Mouse (Mus musculus): ENCODE measurements around the gene Ets1. TPM values are rescaled to one million over a fixed set of nuclear protein-coding genes. Genes with fewer than 3 reads are reported as not detected.
A peak's percentile ranks its signal among the peaks of the same experiment; 100 is the strongest.

The Ets1 gene
- polyA plus RNA-seq, 1 experiment = 13.4 TPM

DNA sequence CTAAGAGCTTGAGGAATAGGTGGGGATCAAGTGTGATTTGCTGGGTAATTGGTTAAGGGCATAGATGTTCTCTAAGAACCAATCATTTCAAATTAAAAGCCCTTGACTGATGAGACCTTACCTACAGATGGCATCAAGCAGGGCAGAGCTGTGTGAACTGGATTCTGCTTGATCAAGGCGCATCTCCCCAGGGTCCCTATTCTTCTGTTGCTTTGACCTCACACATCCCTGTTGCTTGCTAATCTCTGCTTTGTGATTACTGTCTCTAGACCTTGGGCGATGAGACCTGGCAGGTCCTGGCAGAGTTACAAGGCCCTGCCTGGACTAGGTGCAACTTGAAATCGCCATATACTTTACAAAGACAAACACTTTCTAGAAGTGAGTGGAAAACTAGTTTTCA is 9.0 kb downstream of the Ets1 start:
- peak overlapping the region; percentile 54 for H3K27ac ChIP-seq (replicated peaks; ENCODE audit: low read depth, low read length)
- H3K4me3 ChIP-seq (ENCODE audit: insufficient read depth, low read depth, low read length) = no peak overlapping the region
- H3K4me1 ChIP-seq (ENCODE audit: control insufficient read depth, insufficient read depth, insufficient read length, low read length) = peaks cover 23% of the 10 kb centered on the region

DNA sequence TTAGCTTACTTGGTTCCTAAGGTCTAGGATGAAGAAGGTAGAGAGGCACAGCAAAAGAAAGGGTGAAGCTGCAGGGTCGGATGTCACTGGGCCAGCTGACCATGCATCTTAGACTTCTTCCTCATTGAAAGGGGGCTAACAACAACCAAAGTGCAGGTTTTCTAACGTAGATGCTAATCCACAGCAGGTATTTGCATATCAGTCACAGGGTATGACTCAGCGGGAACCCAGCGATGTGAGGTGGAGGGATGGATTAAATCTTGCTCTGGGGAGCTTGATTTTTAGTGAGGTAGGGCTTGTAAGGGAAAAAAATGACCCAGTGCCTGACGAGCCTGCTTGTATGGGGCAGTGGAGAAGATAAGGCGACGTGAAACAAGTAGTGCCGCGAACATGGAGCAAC is 9.5 kb downstream of the Ets1 start:
- Histone ChIP-seq H3K4me1 (ENCODE audit: control insufficient read depth, insufficient read depth, insufficient read length, low read length) (peaks cover 25% of the 10 kb centered on the region), H3K4me3 (ENCODE audit: insufficient read depth, low read depth, low read length) (peak overlapping the region; percentile 47), H3K27ac (replicated peaks; ENCODE audit: low read depth, low read length) (peak overlapping the region; percentile 94)

DNA sequence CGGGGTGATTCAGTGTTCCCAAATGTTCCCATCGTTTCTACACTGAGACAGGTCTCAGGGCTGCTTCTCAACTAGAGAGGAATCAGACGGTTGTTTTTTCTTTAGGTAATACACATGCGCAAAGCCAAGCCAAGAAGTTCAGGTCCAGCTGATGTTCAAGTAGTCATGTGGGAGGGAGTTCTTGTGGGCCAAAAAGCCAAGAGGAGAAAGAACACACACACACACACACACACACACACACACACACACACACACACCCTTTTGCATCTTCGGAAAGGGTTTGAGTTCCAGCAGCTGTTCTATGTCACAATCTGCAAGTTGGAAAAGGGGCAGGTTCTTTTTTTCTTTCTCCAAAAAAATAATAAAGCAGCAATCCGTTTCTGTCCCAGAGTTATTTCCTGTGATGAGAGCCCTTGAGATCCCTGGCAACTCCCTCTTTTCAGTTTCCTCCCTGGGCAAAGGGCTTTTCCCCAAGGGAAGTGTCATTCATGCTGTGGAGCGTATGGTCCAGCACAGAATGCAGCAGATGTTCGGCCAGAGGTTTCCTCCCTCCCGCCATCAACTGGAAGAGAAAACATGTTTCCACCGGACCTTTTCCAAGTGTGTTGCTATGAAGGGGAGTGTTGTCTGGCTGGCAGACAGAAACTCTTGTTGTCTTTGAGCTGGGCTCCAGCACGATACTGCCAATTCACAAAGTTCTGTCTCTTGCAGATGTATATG is 10.7 kb downstream of the Ets1 start:
- Histone ChIP-seq H3K4me1 (ENCODE audit: control insufficient read depth, insufficient read depth, insufficient read length, low read length) (peaks cover 30% of the 10 kb centered on the region), H3K27ac (replicated peaks; ENCODE audit: low read depth, low read length) (peak overlapping the region; percentile 94), H3K4me3 (ENCODE audit: insufficient read depth, low read depth, low read length) (peak overlapping the region; percentile 47)

DNA sequence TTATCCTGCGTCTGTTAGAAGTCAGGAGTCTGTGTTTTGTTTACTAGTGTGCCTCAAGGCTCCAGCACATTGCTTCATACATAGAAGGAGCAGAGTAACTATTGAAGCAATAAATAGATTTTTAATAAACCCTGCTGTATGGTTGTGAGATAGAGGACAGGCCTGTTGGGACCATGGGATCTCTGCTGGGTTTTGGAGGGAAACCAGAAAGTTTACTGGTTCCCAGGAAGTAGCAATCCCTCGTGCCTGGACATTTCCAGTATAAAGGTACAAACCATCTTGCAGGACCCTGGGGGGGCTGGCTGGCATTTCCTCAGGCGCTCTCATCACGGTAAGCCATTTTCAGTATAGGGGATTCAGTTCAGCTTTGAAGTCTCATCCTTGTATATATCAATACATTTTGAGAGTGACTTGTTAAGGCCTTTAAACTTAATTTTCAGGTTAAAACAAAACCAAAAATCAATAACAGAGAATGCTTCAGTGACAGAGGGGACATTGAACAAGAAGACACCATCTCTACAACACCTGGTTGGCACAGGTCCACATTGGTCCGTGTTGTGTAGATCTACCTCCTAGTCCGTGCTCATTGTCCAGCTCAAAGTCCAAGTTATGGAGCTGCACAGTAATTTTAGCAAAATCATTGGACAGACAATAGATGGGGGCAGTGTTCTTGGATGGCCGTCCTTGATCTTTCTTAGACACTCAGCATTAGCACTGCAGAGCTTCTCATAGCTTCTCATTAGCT is 11.7 kb downstream of the Ets1 start:
- peaks cover 34% of the 10 kb centered on the region for H3K4me1 ChIP-seq (ENCODE audit: control insufficient read depth, insufficient read depth, insufficient read length, low read length)
- peak overlapping the region; percentile 71 for H3K27ac ChIP-seq (replicated peaks; ENCODE audit: low read depth, low read length)
- no peak overlapping the region for H3K4me3 ChIP-seq (ENCODE audit: insufficient read depth, low read depth, low read length)

DNA sequence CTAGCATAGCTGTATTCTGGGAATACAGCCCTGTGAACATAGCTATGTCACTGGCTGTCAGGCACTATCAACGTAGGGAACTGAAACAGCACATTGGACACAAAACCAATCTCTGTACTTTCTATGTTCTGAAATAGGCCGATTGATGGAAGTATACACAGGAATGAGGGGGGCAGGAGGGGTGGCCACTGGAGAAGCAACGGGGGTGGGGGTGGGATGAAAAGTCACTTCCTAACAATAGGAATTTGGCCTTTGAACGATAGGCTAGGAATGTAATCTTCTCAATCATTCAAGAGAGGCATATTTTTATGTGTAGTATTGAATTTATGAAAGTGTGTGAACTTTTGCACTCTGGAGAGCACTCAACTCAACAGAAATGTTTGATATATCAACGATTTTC is 12.3 kb downstream of the Ets1 start:
- H3K4me3 ChIP-seq (ENCODE audit: insufficient read depth, low read depth, low read length) = no peak overlapping the region
- peaks cover 34% of the 10 kb centered on the region for H3K4me1 ChIP-seq (ENCODE audit: control insufficient read depth, insufficient read depth, insufficient read length, low read length)
- H3K27ac ChIP-seq (replicated peaks; ENCODE audit: low read depth, low read length) = peak overlapping the region; percentile 71

DNA sequence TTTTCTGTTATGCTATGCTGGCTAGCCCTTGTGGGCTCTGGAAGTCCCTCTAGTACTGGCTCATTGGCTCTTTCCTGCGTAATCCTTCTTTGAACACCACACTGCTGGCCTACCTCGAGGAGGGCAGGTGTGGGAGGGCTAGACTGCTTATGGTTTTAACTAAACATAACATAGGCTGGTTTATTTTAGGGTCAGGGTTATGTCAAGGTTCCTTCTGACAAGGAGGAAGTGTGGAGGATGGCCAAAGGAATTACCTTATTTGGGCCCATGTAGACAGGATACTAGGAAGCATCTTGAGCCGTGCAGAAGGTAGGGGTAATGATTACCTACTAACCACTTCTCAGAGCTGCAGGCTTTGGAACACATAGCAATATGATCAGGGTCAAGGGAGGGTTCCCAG is 14.7 kb downstream of the Ets1 start:
- H3K4me1 ChIP-seq (ENCODE audit: control insufficient read depth, insufficient read depth, insufficient read length, low read length) = peaks cover 26% of the 10 kb centered on the region; the same call in 1 of the 2 replicates
- H3K27ac ChIP-seq (replicated peaks; ENCODE audit: low read depth, low read length) = 0 out of 2 replicates have a peak overlapping the region, but pooled peaks have one; percentile 23

DNA sequence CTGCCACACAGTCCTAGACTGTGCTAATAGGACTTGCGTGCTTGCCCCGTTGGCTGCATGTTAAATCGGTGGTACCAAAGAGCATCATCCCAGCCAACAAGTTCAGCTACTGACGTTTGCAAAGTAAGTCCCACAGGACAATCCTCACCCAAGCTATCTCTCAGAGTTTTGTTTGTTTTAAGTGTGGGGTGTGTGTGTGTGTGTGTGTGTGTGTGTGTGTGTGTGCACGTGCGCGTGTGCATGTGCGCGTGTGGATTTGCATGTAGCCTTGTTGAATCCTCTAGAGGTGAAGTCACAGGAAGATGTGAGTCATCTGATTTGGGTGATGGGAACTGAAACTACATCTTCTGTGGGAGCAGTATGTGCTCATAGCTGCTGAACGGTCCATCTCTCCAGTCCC is 16.1 kb downstream of the Ets1 start:
- Histone ChIP-seq H3K4me1 (ENCODE audit: control insufficient read depth, insufficient read depth, insufficient read length, low read length) (peaks cover 31% of the 10 kb centered on the region), H3K27ac (replicated peaks; ENCODE audit: low read depth, low read length) (no peak overlapping the region; the same call in 1 of the 2 replicates), H3K4me3 (ENCODE audit: insufficient read depth, low read depth, low read length) (no peak overlapping the region)

More for the DNA sequence above, 14.7 kb downstream of the Ets1 start:
- H3K4me3 ChIP-seq (ENCODE audit: insufficient read depth, low read depth, low read length) = no peak overlapping the region

DNA sequence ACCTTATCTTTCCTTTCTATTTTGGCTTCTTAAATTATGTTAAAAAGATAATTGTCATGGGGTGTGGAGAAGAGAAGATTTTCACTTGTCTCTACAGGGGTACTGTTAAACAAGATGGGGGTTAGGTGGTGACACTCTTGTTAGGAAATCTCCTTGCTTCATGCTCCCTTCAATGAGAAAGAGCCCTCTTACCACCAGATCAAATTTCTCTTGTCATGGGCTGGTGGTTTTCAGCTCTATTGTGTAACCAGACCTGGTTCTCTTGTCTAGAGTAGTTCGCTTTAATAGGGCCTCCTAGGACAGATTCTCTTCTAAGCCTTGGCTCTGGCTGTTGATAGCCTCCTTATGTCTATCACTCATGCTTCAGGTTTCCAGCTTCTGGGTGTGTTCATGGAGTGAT is 18.3 kb downstream of the Ets1 start:
- H3K4me3 ChIP-seq (ENCODE audit: insufficient read depth, low read depth, low read length) = no peak overlapping the region
- peaks cover 29% of the 10 kb centered on the region for H3K4me1 ChIP-seq (ENCODE audit: control insufficient read depth, insufficient read depth, insufficient read length, low read length)
- peak overlapping the region; percentile 54; the same call in 1 of the 2 replicates for H3K27ac ChIP-seq (replicated peaks; ENCODE audit: low read depth, low read length)

DNA sequence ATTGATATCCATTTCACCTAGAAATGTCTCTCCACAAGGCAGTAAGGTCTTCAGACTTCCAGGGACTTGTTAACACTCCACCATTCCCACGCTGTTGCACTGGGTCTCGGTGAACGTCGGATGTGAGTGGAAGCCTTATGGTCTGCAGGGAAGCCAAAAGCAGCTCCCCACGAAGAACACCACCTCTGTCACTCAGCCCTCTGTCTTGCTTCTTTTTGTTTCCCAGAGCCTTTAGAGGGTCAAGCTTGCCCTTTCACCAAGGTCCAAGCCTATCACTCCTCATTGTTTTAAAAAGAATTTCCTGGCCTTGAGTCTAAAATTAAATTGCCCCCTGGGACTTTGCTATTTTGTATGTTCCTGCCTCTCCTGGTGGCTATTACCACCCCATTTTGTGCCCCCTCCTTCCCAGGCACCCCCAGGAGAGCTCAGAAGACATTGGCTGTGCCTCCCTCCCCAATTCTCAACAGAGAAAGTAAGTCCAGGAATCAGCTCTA is 20.4 kb downstream of the Ets1 start:
- Histone ChIP-seq H3K27ac (replicated peaks; ENCODE audit: low read depth, low read length) (peak overlapping the region; percentile 99), H3K4me3 (ENCODE audit: insufficient read depth, low read depth, low read length) (no peak overlapping the region)

DNA sequence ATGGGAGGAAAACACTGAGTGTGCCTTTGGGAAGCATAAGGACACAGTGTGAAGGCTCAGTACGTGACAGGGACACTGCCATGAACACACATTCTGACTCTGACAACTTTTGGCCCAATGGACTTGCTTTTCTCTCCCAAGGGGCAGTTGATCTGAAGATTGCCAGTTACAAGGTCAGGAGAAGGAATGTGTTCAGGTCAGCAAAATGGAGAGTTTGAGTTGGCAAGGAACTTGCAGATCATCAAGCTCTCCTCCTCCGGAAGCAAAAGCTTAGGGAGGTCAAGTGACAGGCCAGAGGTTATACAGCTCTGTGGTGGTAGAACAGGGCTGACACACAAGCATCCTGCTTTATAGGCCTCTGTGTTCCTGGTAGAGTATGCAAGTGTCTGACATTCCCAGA is 21.1 kb downstream of the Ets1 start:
- H3K4me3 ChIP-seq (ENCODE audit: insufficient read depth, low read depth, low read length) = no peak overlapping the region
- H3K4me1 ChIP-seq (ENCODE audit: control insufficient read depth, insufficient read depth, insufficient read length, low read length) = peaks cover 19% of the 10 kb centered on the region
- peak overlapping the region; percentile 99 for H3K27ac ChIP-seq (replicated peaks; ENCODE audit: low read depth, low read length)

More for the DNA sequence above, 20.4 kb downstream of the Ets1 start:
- peaks cover 22% of the 10 kb centered on the region for H3K4me1 ChIP-seq (ENCODE audit: control insufficient read depth, insufficient read depth, insufficient read length, low read length)

DNA sequence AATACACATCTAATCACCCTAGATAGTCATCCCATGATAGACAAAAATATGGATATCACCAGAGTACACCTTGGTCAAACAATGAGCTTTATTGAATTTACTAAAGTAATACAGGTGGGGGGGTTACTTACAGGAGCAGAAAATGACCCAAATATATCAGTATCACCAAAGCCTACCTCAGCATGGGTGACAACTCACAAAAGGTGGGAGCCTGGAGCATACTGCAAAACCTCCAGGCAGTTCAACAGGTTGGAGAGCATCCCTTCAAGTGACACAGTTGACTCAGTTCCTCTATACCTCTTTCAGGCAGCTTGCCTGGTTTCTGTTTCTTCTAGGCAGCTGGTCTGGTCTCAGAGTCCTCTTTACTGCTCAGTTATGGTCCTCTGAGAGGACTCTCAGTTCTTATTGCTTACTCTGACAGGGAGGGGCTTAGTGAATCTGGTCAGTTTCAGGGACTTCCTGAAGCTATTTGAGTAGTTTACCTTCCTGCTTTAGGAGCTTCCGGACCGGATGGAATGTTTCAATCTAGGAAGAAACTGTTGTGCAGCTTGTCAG is 24.5 kb downstream of the Ets1 start:
- H3K27ac ChIP-seq (replicated peaks; ENCODE audit: low read depth, low read length) = 0 out of 2 replicates have a peak overlapping the region, but pooled peaks have one; percentile 12
- no peak overlapping the region for H3K4me3 ChIP-seq (ENCODE audit: insufficient read depth, low read depth, low read length)
- H3K4me1 ChIP-seq (ENCODE audit: control insufficient read depth, insufficient read depth, insufficient read length, low read length) = peaks cover 18% of the 10 kb centered on the region

DNA sequence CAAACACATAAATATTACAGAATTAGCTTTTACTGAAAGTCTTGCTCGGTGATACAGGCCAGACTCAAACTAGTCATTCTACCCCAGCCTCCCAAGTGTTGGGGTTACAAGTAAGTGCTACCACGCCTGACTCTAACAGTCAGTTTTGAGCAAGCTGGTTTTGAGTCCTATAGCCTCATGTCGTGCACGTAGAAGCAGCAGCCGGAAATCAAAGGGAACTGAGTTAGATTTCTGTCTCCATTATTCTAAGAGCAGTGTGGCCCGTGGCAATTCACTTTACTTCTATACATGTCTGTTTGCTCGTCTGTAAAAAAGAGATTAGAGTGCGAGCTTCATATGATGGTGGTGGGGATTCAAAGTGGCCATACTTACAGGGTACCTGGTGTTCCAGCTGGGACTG is 25.1 kb downstream of the Ets1 start:
- H3K27ac ChIP-seq (replicated peaks; ENCODE audit: low read depth, low read length) = 0 out of 2 replicates have a peak overlapping the region, but pooled peaks have one; percentile 12
- peaks cover 17% of the 10 kb centered on the region for H3K4me1 ChIP-seq (ENCODE audit: control insufficient read depth, insufficient read depth, insufficient read length, low read length)
- H3K4me3 ChIP-seq (ENCODE audit: insufficient read depth, low read depth, low read length) = no peak overlapping the region

DNA sequence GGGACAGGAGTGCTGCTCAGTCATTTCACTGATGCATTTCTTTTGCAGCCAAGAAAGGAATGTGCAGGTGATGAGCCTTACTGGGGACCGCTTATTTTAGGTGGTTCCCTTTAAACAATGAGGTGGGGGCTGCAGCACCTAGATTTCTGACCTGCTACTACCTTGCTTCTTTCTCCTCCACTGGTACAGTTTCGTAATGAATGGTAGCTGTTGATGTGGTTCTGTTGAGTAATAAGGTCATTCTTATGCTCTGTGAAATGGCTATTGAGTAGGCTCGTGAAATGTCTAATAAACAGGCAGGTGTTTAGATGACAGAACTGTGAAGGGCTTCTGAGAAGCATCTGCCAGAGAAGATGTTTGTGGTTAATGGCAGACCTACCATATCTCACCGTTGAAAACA is 25.5 kb downstream of the Ets1 start:
- Histone ChIP-seq H3K4me3 (ENCODE audit: insufficient read depth, low read depth, low read length) (no peak overlapping the region), H3K27ac (replicated peaks; ENCODE audit: low read depth, low read length) (peak overlapping the region; percentile 12; the same call in 1 of the 2 replicates), H3K4me1 (ENCODE audit: control insufficient read depth, insufficient read depth, insufficient read length, low read length) (peaks cover 15% of the 10 kb centered on the region)

DNA sequence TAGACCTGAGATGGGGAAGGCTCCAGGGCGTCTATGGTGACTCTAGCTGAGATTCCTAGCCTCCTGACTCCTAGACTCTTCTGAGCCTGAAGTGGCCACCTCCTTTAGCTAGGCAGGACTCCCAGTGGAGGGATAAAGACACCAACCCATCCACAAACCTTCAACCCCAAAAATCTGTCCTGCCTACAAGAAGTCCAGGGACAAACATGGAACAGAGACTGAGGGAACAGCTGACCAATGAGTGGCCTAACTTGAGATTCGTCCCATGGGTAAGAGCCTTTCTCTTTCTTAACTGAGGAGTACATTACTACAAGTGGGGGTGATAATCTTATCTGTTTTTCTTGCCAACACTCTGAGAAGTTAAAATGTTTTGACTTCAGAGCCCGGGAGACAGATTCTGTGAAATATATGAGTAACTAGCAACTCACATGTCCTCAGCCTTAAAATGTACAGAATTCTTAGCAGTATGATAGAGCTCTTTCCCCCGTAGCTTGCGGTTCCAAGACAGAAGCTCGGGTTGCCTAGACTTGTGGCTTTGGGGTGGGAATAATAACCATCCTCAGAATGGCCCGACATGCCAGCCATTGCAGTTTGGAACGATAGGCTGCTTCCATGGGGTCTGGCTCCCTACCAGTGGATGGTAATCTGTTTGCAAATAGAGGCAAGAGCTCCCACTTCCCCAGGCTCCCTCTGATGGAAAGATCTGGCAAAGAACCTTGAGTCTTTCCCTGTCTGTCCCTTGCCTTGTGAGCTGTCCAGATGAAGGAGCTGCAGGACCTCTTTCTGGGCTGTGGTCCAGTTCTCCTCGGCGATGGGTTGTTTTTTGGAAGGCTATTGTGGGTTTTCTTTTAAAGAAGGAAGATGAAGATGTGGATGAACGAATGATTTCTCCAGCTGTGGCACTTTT is 30.8 kb downstream of the Ets1 start:
- peak overlapping the region; percentile 39; the same call in 1 of the 2 replicates for H3K27ac ChIP-seq (replicated peaks; ENCODE audit: low read depth, low read length)
- H3K4me3 ChIP-seq (ENCODE audit: insufficient read depth, low read depth, low read length) = no peak overlapping the region
- peaks cover 22% of the 10 kb centered on the region for H3K4me1 ChIP-seq (ENCODE audit: control insufficient read depth, insufficient read depth, insufficient read length, low read length)

All from brown adipose tissue, adult 24 weeks (tissue).